Mouse (Mus musculus): ENCODE measurements around the gene Ascl2. TPM values are rescaled to one million over a fixed set of nuclear protein-coding genes. Genes with fewer than 3 reads are reported as not detected.

Ascl2 gene
- not detected for total RNA-seq (2021)
- long read RNA-seq, experiment 1: 0 reads
- long read RNA-seq, experiment 2: 0 reads

DNA sequence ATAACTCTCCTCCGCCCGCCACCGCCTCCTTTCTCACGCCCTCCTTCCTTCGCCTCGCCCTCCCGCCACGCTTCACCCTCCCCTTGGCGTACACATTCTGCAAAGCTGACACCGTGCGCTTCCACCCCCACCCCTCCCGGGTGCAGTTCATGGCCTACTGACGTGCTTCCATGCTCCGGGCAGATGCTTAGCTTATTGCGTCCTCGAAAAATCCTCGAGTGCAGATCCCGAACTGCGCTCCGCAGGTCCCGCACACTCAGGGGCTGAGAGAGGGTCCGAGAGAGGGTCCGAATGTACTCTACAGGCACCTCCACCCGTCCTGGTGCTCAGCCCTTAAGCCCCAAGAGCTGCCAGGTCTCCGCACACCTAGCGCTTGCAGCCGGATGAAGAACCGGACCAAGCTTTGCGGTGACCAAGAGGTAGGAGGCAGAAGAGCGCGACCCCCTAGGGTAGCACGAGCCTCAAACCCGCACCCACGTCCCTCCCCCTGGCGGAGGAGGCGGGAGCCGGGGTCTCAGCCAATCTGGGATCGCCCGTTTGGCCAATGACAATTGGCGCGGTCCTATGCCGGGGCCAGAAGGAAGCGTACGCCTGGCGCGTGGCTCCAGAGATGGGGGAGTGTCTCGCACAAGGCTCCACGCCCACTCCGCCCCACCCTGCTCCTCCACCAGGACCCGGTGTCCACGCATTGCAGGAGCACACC lies at the start of gene Ascl2:
TSS of gene Ascl2 (minus strand) at position 456 of the 703 bp plus-strand sequence.
- intact Hi-C loops (cut with DNase I; ENCODE audit: low total_unique reads): no loop called here
- DNase-seq: no peak

DNA sequence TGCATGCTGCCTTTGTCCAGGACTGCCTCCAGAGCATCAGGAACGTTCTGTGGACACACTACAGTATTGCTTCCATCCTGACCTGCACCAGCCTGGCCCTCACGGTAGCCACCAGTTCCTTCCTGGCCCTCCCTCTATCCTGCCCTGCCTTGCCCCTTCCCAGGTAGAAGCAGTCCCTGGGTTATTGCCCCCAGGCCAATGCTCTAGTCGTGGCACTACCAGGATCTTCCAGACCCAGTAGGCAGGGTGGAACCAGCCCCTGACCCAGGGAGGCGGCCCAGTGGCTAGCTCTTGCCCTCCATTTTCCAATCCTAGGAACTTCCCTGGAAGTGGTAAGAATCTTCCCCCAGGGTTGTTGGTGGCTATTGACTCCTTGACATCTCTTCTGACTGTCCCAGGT lies 48.1 kb upstream of the Ascl2 start:
- intact Hi-C loops (cut with DNase I; ENCODE audit: low total_unique reads): loop anchor here (5.0 kb wide), 1 partner anchor 35 kb away; the partner anchor contains the start of gene Cd81
- no peak for DNase-seq

DNA sequence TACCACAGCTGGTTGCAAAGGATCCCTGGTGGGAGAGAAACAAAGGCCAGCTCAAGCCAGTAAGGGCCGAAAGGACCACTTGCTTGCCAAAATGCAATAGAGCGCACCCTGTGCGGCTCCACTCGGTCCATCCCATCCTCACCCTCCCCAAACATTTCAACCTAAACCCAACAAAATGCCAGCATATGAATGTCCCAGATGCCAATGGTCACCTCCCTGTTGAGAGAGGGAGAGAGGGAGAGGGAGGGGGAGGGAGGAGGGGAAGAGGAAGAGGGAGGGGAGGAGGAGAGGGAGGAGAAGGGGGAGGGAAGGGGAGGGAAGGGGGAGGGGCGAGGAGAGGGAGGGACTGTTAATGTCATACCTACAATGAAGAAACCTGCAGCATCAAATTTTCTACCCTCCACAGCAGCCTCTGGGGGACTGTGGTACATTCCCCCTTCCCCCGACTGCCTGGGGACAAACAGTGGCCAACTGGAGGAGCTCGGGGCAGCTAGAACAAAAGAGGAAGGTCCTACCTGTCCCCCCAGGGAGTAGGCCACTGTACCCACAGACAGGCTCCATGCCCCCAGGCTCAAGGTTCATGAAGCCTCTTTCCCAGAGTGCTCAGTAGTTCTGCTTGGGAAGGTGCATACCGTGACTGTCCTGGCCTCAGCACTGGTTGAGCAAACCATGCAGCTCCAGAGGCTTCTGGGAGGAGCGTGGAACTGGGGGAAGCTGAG lies 47.5 kb upstream of the Ascl2 start:
- no peak for DNase-seq
- intact Hi-C loops (cut with DNase I; ENCODE audit: low total_unique reads): loop anchor here (5.0 kb wide), 1 partner anchor 36 kb away; the partner anchor contains the start of gene Cd81

DNA sequence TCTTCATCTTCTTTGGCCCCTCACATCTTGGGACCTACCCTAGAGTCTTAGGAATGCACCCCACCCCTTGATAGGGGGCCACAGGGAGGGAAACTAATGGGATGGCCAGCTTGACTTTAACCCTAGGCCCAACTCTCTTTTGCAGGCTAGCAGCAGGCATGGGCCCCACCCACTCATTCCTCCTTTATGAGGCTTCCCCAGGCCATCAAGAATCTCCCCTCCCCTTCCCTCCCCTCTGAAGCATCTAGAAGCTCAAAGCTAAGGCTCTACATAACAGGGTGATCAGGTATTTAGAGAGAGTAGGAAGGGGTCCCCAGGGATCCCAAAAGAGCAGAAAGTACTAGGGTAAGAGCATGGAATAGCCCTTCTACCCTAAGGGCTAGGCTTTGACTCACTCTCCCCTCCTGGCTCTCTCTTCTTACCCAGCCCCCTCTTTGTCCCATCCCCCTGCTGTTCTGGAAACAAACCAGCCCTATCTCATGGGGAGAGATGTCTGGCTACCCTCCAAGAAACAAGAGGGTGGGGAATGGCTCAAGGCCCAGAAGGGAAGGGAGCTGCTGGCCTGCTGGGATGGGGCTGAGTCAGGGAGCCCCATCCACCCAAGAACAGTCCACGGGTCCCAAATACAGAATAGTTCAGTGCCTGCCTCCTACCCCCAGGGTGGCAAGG lies 46.8 kb upstream of the Ascl2 start:
- intact Hi-C loops (cut with DNase I; ENCODE audit: low total_unique reads): loop anchor here (5.0 kb wide), 1 partner anchor 36 kb away; the partner anchor contains the start of gene Cd81

DNA sequence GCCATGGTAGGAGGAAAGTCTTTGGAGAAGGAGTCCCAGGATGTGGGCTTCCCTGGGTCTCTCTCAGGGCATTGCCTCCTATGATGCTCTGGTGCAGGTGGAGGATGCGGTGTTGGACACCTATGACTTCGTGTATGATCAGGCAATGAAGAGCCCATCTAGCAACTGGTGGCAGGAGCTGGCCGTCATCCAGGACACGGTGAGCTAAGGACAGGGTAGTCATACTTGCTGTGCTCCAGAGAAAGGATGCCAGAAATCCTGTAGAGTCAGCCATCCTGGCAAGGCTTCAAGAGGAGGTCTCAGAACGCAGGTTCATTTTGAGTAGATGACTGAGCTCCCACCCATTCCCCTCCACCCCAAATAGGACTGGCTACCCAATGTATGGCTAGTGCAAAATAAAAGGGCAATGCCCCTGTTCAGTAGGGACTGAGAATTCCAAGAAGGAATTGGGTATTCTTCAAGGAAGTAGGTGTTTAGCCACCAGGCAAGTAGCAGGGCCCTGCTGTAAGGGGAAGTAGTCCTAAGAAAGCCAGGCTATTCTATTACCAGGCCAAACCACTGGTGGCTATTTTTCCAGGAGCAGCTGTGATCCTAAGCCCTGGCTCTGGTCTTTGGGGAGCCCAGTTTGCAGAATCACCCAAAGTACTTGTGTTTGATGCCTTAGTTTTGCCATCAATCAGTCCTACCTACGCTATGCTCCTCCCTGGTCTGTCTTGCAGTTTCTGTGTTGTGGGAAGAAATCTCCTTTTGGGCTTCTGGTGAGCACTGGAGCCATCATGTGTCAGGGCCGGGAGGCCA lies 46.0 kb upstream of the Ascl2 start:
- no peak for DNase-seq
- intact Hi-C loops (cut with DNase I; ENCODE audit: low total_unique reads): loop anchor here (5.0 kb wide), 1 partner anchor 37 kb away; the partner anchor contains the start of gene Cd81

More for the DNA sequence above, 46.8 kb upstream of the Ascl2 start:
- DNase-seq: peak; percentile 57

DNA sequence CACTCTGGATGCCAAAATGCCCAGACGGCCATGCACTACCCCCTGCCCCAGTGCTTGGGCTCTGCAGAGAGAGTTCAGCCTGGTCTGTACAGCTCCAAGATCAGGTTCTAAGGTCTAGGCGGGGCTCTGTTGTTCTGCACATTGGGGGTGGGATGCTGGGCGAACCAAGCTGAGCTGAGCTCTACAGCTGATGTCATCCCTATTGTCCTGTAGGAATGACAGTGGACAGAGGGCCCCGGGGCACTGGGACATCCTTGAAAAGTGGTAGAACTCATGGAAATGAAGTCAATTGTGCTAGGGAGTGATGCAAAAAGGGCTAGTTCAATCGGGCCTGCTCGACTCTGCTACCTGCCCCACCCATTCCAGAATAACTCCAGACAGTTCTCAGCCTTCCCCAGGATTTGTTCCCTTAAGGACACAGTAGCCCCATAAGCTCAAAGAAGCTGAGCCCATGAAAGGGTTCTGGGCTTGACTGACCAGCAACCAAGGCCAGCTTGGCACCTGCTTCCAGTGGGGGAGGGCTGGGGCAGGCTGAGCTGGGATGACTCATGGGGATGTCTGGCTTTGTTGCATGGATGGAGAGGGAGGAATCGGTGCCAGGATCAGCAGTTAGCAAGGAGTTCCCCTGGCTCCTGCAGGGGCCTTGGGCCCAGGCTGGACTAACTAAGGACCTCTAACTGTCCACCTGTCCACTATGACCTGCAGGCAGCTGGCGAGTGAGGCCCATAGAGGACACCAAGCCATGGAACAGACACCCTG lies 44.5 kb upstream of the Ascl2 start:
- DNase-seq: peak; percentile 90
- intact Hi-C loops (cut with DNase I; ENCODE audit: low total_unique reads): no loop called here

DNA sequence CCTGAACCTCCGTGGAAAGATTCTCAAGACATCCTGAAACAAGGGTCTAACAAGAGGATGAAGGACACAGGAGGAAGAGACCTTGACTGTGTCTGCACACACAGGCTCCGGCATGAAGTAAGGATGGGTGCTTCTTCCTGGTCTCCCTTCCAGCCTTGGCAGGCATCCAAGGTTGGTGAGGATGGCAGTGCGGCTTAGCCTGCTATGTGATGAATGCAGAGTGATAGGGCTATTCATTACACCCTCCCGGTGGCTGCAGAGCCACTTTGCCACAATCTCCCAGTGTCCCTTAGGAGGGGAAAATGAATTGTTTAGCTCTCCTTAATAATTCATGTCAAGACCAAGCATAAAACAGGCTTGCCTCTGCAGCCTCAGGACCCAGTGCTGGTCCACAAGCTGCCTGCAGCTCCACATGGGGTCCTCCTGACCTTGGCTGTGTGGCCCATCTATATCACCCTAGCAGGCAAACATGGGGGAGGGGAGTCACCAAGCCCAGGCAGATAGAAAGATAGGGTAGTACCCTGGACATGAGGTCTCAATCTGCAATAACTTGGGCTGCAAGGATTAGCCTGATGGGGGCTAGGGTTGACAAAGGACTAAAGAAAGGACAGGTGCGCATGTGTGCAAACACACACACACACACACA lies 43.3 kb upstream of the Ascl2 start:
- intact Hi-C loops (cut with DNase I; ENCODE audit: low total_unique reads): no loop called here
- peak; percentile 40 for DNase-seq

DNA sequence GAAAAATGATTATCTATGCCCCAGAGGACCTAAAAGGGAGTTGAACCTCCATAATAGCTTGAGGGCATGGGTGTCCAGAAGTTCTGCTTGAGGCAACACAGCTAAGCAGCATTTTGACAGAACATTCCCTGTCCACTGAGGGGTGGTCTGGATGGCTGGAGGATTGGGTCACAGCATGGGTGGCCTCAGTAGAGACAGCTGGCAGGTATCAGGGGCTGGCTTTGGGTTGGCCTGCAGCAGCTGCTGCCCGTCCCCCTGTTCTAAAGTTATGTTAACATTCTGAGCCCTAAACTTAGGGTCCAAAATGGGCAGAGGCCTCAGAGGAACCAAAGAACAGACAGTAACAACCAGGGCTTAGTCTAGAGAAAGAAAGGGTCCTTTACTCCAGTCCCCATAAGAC lies 42.2 kb upstream of the Ascl2 start:
- intact Hi-C loops (cut with DNase I; ENCODE audit: low total_unique reads): no loop called here
- no peak for DNase-seq

DNA sequence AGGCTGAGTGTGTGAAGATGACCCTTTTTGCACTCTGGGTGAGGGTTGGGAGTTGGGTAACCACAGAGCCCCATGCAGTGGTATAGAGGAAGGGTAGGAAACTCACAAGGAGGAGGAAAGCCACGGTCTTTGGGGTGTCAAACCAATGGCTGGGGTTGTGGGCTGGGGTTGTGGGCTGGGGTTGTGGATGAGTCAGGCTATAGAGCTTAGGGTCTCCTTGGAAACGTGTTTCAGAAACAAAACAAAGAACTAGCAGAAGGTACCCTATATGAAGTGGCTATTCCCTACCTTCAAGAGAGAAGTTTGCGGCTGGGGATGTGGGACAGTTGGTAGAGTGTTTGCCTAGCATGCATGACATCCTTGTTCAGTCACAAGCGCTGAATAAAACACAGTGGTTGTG lies 40.9 kb upstream of the Ascl2 start:
- DNase-seq: no peak
- intact Hi-C loops (cut with DNase I; ENCODE audit: low total_unique reads): loop anchor here (5.0 to 10.0 kb wide), 2 partner anchors 127 to 465 kb away; partner anchors contain the start of gene Slc22a18

DNA sequence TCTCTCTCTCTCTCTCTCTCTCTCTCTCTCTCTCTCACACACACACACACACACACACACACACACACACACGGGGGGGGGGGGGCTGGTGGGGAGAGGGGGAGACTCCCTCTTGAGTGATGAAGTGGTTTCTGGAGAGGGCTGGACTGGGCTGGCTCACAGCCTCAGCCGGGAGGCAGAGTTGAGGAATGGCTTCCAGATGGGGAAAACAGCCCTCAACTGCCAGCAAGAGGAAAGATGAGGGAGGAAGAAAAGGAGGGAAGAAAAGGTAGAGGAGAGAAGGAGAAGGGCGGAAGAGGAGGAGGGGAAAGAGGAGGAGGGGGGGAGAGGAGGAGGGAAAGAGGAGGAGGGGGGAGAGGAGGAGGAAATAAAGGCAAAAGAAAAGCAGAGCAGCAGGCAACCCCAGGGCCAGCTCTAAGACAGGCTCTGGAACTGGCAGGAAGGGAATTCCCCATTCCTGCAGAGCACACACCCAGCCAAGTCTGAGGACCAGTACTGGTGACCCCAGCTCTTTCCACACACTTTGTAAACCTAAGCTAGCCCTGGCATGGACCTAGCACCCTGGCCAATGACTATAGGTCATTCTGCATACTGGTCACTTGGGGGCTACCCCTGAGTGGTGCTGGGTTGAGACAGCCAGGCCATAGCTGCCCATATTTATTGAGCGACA lies 40.1 kb upstream of the Ascl2 start:
- intact Hi-C loops (cut with DNase I; ENCODE audit: low total_unique reads): loop anchor here (5.0 to 10.0 kb wide), 2 partner anchors 128 to 466 kb away; partner anchors contain the start of gene Slc22a18
- DNase-seq: peak; percentile 70

DNA sequence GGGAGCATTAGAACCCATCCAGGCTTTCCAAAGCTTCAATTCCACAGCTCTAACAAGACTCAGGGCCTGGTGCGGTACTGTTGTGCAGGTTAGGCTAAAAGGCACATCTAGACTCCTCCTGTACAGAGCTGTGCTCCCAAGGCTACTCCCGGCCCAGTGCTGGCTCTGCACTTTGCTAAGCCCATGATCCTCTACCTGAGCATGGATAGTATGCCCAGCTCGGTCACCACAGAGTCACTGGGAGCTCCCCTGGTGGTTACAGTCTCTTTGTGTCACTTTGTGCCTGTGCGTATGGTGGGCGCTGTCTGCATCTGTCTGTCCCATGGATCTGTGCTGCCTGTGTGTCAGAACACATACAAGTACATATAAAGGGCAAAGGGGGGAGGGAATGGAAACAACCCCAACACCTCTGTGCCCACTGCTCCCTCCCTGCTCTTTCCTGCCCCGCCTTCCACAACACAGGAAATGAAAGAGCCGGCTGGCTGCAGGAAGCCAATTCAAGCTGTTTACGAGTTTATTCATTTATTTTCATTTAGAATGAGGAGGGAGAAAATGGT lies 39.4 kb upstream of the Ascl2 start:
- intact Hi-C loops (cut with DNase I; ENCODE audit: low total_unique reads): loop anchor here (5.0 to 10.0 kb wide), 2 partner anchors 129 to 466 kb away; partner anchors contain the start of gene Slc22a18
- DNase-seq: peak; percentile 49

DNA sequence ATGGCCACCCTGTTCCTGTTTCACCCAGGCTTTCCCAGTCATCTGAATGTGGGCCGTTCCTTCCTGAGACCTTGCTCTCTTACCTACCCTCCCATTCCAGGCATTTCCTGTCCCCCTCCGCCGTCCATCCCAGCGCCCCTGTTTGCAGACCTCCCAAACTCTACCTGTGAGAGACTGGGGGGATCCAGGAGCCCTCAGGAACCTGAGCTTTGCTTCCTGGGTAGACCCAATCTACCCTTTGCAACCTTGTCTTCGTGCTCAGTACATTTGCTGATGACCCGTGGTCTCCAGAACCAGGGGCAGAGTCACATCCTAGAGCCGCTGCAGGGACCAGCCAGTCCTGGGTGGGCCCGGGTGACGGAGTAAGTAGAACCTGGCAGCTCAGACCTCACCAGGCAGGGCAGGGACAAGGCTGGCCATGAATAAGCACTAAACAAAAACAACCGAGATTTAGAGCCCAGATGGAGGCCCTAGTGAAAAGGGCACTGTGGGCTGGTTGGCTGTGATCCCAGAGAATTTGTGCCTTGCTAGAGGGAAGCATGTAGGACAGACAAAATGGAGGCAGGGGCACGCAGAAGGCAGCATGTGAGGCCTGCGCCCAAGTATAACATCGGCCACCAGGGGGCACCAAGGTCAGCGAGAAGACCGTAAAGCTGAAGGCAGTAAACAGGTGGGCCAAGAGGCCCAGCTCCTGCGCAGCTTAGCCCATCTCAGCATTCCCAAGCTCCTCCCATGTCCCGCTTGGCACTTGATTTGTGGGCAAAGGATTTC lies 38.7 kb upstream of the Ascl2 start:
- DNase-seq: peak; percentile 94
- intact Hi-C loops (cut with DNase I; ENCODE audit: low total_unique reads): loop anchor here (2.0 to 10.0 kb wide), 3 partner anchors 79 to 467 kb away; partner anchors contain the start of gene Slc22a18

DNA sequence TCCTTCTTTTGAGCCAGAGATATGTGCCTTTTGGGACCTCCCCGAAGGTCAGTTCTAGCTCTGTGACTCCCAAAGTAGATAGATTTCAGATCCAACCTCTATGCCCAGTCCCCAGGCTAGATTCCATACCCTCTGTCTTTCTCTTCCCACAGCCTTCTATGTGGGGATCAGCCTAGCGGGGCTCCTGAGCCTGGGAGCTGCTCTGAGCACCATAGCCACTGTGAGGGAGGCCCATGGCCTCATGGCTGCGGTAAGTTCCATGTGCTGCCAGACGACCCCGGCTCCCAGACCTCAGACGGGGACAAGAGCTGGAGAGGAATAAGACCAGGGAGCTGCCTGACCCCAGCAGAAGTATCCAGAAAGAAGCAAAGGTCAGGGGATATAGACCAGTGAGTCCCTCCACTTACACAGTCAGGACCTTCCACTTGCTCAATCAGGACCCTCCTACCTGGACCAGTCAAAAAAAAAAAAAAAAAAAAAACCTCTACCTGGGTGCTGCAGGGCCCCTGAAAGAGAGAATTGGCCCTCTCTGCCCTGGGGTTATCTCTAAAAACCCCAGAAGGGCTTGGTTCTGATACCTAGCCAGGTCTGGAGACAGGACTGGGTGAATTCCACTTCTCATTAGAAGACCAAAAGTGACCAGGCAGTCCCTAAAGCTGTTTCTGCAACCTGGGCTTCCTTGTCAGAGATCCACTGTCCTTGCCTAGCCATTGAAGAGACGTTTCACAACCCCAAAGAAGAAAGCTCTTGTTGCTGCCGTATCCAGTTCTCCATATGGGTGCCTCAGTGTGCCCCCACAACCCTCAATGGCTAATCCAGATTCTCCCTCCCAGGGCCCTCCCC lies 37.9 kb upstream of the Ascl2 start:
- no peak for DNase-seq
- intact Hi-C loops (cut with DNase I; ENCODE audit: low total_unique reads): loop anchor here (2.0 to 10.0 kb wide), 3 partner anchors 80 to 468 kb away; partner anchors contain the start of gene Slc22a18

DNA sequence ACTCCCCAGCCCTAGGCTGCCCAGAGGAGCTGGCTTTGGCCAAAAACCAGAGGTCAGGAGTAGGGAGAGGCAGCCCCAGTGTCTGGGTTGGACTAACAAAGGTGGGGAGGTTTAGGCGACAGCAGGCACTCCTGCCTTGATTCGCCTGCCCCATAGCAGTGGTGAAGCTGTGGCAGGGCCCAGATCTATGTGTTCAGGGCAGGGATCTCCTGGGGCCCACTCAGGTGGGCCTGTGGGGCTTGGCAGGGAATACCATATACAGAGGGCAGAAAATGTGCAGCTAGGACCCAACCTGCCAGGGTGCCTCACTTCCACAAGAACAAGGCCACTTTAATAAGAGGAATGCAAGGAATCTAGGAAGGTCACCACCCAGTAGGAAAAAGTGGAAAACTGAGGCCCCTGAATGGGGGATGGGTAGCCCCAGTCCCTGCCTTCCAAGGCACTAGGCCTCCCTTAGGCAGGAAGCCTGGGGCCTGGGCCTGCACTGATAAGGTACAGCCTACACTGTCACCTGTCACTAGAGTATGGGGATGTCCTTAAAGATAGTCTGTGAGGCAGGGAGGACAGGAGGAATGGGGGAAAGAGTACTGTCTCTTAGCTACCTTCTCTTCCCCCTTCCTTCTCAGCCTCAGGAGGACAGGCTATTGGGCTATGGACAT lies 37.2 kb upstream of the Ascl2 start:
- intact Hi-C loops (cut with DNase I; ENCODE audit: low total_unique reads): loop anchor here (2.0 to 10.0 kb wide), 3 partner anchors 81 to 469 kb away; partner anchors contain the start of gene Slc22a18
- no peak for DNase-seq

All from gastrocnemius, postnatal 14 days (tissue).